Mouse (Mus musculus) bone marrow, adult 2 months (tissue): ENCODE measurements at regions not wholly inside any gene's neighbourhood (a gene's known extent, or its start where the extent isn't known, plus 50 kb on each side); places are given as distances from the start of the nearest gene placed in this dataset.

ENCODE experiments used
- CTCF ChIP-seq: fragments of 200-500 bp; IDR thresholded peaks from 2 replicates; pipeline ENCODE4 v1.5.1; 2011; ENCODE audit warnings: low read length, control low read depth; ENCODE audit not compliant: control insufficient read depth, insufficient read depth
- POLR2A ChIP-seq: fragments of 200-500 bp; IDR thresholded peaks from 2 replicates; pipeline ENCODE4 v1.6.1; 2011; ENCODE audit warnings: low read depth, mild to moderate bottlenecking, control low read depth, low read length, borderline replicate concordance; ENCODE audit not compliant: control insufficient read depth

DNA sequence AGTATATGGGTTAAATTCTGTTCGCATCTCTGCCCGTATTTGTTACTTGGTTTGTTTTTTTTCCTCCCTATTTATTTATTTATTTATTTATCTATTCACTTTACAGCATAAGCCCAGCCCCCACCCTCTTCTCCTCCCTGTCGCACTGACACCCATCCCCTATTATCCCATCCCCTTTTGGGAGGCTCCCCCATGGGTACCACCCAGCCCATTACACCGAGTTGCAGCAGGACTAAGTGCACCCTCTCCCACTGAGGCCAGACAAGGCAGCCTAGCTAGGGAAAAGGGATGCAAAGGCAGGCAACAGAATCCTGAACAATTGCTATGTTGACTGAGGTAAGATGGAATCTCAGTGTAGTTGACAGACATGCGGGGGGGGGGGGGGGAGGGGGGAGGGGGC, 135.0 kb downstream of the Cxcl12 start:
- no peak for TF ChIP-seq POLR2A
- TF ChIP-seq CTCF: no peak
